Mouse (Mus musculus) forebrain, postnatal 0 days (tissue): ENCODE results near the gene Ripor3. TPM values are rescaled to one million over a fixed set of nuclear protein-coding genes. Genes with fewer than 3 reads are reported as not detected.

Experiments used
- ATAC-seq: fragments of 200-750 bp; cut with Nextera tagmentation; 2 replicates; pipeline ENCODE4 v1.8.0; 2017; ENCODE audit warnings: mild to moderate bottlenecking, moderate library complexity
- DNase-seq: peaks from one replicate; pipeline ENCODE4 v3.0.0-alpha.2; 2015
- H3K27ac ChIP-seq: fragments of 300-500 bp; sonication (generic); 2 replicates; pipeline ENCODE4 v1.5.1; 2014; ENCODE audit warnings: low read depth, mild to moderate bottlenecking, antibody characterized with exemption, low read length, moderate library complexity, mixed read lengths
- H3K27me3 ChIP-seq: fragments of 300-500 bp; sonication (generic); 2 replicates; pipeline ENCODE4 v1.6.1; 2014; ENCODE audit warnings: mild to moderate bottlenecking, low read length, mixed read lengths; ENCODE audit not compliant: insufficient read depth
- H3K36me3 ChIP-seq: fragments of 300-500 bp; sonication (generic); 2 replicates; pipeline ENCODE4 v1.6.1; 2014; ENCODE audit warnings: mild to moderate bottlenecking, moderate library complexity; ENCODE audit not compliant: insufficient read depth
- H3K4me1 ChIP-seq: fragments of 300-500 bp; sonication (generic); 2 replicates; pipeline ENCODE4 v1.6.1; 2014; ENCODE audit warnings: antibody characterized with exemption; ENCODE audit not compliant: insufficient read depth
- H3K4me2 ChIP-seq: fragments of 300-500 bp; sonication (generic); 2 replicates; pipeline ENCODE4 v1.6.1; 2014; ENCODE audit warnings: low read depth, mild to moderate bottlenecking, moderate library complexity
- H3K4me3 ChIP-seq: fragments of 300-500 bp; sonication (generic); 2 replicates; pipeline ENCODE4 v1.5.1; 2014; ENCODE audit warnings: low read depth, low read length, mixed read lengths
- H3K9ac ChIP-seq: fragments of 300-500 bp; sonication (generic); 2 replicates; pipeline ENCODE4 v1.6.1; 2014; ENCODE audit warnings: mild to moderate bottlenecking
- H3K9me3 ChIP-seq: fragments of 300-500 bp; sonication (generic); 2 replicates; pipeline ENCODE4 v1.6.1; 2016; ENCODE audit warnings: low read length
- CTCF ChIP-seq: sonication (generic); IDR thresholded peaks from 2 replicates; pipeline ENCODE4 v1.5.1; 2016; ENCODE audit warnings: antibody characterized with exemption, control low read depth, low read depth
- WGBS: fragments of 180-500 bp; shearing (Covaris S2); extraction: QIAGEN DNeasy Blood & Tissue Kit; methylation state at CpG from one replicate; pipeline ENCODE4 v1.1.7; 2014; 5-methylcytosine and 5-hydroxymethylcytosine counted together
- polyA plus RNA-seq: library from polyadenylated mRNA; unstranded; fragments of >200 nt; fragmentation: Nextera tagmentation; extraction: Ambion mirVana; gene quantifications from 2 replicates; pipeline ENCODE4 v1.2.1, GENCODE M21; 2015
- total RNA-seq: library from RNA; depleted of rRNA; stranded (reverse); fragments of >200 nt; gene quantifications from 2 replicates; pipeline ENCODE4 v1.2.3, GENCODE M21; 2014

Gene Ripor3
- total and polyA plus RNA-seq, 2 experiments from 2014 or later, result 0.29 to 0.39 TPM

DNA sequence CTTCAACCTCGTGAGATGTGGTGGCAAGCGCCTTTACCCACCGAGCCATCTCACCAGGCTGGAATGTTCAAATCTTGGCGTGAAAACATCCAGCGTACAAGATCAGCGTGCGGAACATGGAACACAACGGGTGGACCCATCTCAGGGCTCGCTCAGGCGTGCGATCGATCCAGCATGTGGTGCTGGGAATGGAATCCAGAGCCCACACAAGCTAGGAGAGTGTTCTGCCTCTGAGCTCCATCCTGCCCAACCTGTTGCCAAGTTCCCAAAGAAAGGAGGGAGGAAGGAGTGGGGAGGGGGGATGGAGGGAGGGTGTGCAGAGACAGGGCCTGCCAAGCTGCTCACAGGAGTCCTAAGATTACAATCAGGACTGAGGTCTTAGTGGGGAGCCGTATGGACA is 34.9 kb upstream of the Ripor3 start:
- no peak for DNase-seq
- Histone ChIP-seq H3K36me3 (no peaks in the 10 kb centered on the region), H3K27ac (no peak overlapping the region), H3K4me1 (peaks cover 4% of the 10 kb centered on the region; the same call in 1 of the 2 replicates), H3K27me3 (peaks cover 17% of the 10 kb centered on the region), H3K4me3 (no peak overlapping the region), H3K9me3 (no peaks in the 10 kb centered on the region), H3K4me2 (no peak overlapping the region), H3K9ac (no peak overlapping the region)
- ATAC-seq, result no peak
- 56% methylated on average over 13 of the region's 13 CpGs for whole genome bisulfite sequencing
- no peak for TF ChIP-seq CTCF

GRCm38 (mm10) chr2:168044681-168045287 is 34.4 kb upstream of the Ripor3 start:
- 77% methylated on average over 10 of the region's 10 CpGs for whole genome bisulfite sequencing
- H3K27ac ChIP-seq, result no peak overlapping the region
- DNase-seq (no peak), ATAC-seq (no peak)
- TF ChIP-seq CTCF, result no peak
- peaks cover 12% of the 10 kb centered on the region for H3K27me3 ChIP-seq
- no peaks in the 10 kb centered on the region for H3K36me3 ChIP-seq
- H3K4me1 ChIP-seq, result no peaks in the 10 kb centered on the region
- H3K4me3 ChIP-seq, result no peak overlapping the region
- no peak overlapping the region for H3K9ac ChIP-seq
- H3K4me2 ChIP-seq, result no peak overlapping the region
- H3K9me3 ChIP-seq, result no peaks in the 10 kb centered on the region

DNA sequence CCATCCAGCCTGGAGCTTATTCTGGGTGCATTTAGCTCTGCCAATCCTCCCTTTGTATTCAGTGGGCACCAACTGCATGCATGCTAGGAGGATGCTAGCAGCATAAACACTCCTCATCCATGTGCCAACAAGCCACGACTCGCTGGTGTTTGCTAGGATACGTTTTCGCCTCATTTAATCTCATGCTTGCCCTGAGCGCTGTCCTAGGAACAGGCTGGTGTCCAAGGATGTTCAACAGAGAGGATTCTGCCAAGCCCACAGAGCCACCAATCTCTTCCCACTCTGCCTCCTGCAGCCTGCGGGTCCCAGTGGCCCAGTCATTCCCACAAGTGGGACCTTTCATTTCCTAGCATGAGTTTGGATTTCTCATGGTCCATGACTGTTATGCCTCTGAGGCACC is 31.6 kb upstream of the Ripor3 start:
- DNase-seq (peak; percentile 35), ATAC-seq (peak; percentile 47)

DNA sequence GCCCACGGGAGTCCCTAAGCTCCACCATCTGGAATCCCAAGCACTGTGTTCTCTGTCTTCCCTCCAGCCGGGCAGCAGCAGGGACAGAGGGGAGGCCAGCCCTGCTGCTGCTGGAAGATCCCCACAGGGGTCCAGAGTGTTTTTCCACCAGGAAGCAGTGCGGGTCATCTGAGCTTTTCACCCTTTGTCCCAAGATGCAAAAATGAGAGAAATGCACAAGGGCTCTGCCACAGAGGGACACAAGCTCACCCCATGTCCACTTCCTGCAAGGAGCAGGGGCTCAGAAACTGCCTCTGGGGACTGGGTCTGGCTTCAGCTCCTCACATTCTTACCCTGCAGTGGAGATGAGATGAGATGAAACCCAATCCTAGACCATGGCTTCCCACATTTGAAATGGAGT is 30.3 kb upstream of the Ripor3 start:
- no peaks in the 10 kb centered on the region for H3K9me3 ChIP-seq
- H3K4me1 ChIP-seq, result no peaks in the 10 kb centered on the region
- 46% methylated on average over 3 of the region's 3 CpGs for WGBS

More for the DNA sequence above, 31.6 kb upstream of the Ripor3 start:
- no peak overlapping the region for H3K27ac ChIP-seq
- H3K9ac ChIP-seq, result no peak overlapping the region
- no peaks in the 10 kb centered on the region for H3K36me3 ChIP-seq
- H3K9me3 ChIP-seq, result no peaks in the 10 kb centered on the region
- H3K4me3 ChIP-seq, result no peak overlapping the region
- H3K27me3 ChIP-seq, result no peaks in the 10 kb centered on the region
- no peak overlapping the region for H3K4me2 ChIP-seq
- 43% methylated on average over 6 of the region's 6 CpGs for WGBS
- no peak for TF ChIP-seq CTCF
- H3K4me1 ChIP-seq, result no peaks in the 10 kb centered on the region

GRCm38 (mm10) chr2:168037063-168037462 is 26.6 kb upstream of the Ripor3 start:
- no peaks in the 10 kb centered on the region for H3K36me3 ChIP-seq
- ATAC-seq, result no peak
- H3K9ac ChIP-seq, result no peak overlapping the region
- no peaks in the 10 kb centered on the region for H3K4me1 ChIP-seq
- no peaks in the 10 kb centered on the region for H3K27me3 ChIP-seq
- no peaks in the 10 kb centered on the region for H3K9me3 ChIP-seq
- WGBS, result 56% methylated on average over 3 of the region's 3 CpGs
- H3K4me2 ChIP-seq, result no peak overlapping the region
- DNase-seq, result no peak
- H3K27ac ChIP-seq, result no peak overlapping the region
- no peak for TF ChIP-seq CTCF
- no peak overlapping the region for H3K4me3 ChIP-seq

More for the DNA sequence above, 30.3 kb upstream of the Ripor3 start:
- Histone ChIP-seq H3K9ac (no peak overlapping the region), H3K4me2 (no peak overlapping the region), H3K4me3 (no peak overlapping the region), H3K36me3 (no peaks in the 10 kb centered on the region), H3K27ac (no peak overlapping the region), H3K27me3 (no peaks in the 10 kb centered on the region)
- DNase-seq (no peak), ATAC-seq (no peak)
- TF ChIP-seq CTCF, result no peak

GRCm38 (mm10) chr2:168035907-168036306 is 25.5 kb upstream of the Ripor3 start:
- H3K27ac ChIP-seq, result no peak overlapping the region
- no peak overlapping the region for H3K4me3 ChIP-seq
- no peak overlapping the region for H3K4me2 ChIP-seq
- TF ChIP-seq CTCF, result no peak
- H3K4me1 ChIP-seq, result no peaks in the 10 kb centered on the region
- no peak for ATAC-seq
- 89% methylated on average over 6 of the region's 6 CpGs for WGBS
- H3K9ac ChIP-seq, result no peak overlapping the region
- H3K27me3 ChIP-seq, result no peaks in the 10 kb centered on the region
- H3K9me3 ChIP-seq, result no peaks in the 10 kb centered on the region
- no peaks in the 10 kb centered on the region for H3K36me3 ChIP-seq
- no peak for DNase-seq

GRCm38 (mm10) chr2:168033905-168034304 is 23.5 kb upstream of the Ripor3 start:
- ATAC-seq (no peak), DNase-seq (no peak)
- H3K36me3 ChIP-seq, result no peaks in the 10 kb centered on the region
- H3K9me3 ChIP-seq, result no peaks in the 10 kb centered on the region
- no peak overlapping the region for H3K27ac ChIP-seq
- no peak overlapping the region for H3K9ac ChIP-seq
- no peak overlapping the region for H3K4me2 ChIP-seq
- no peaks in the 10 kb centered on the region for H3K27me3 ChIP-seq
- WGBS, result 75% methylated on average over 10 of the region's 10 CpGs
- TF ChIP-seq CTCF, result no peak
- no peaks in the 10 kb centered on the region for H3K4me1 ChIP-seq
- no peak overlapping the region for H3K4me3 ChIP-seq
